Mouse (Mus musculus) cerebellum, adult 8-10 months (tissue): ENCODE measurements around the gene Cradd.

Experiments
- DNase-seq: peaks from one replicate; pipeline ENCODE4 v3.0.0; 2022

The Cradd gene

GRCm38 (mm10) chr10:95330375-95331363, 6.7 kb upstream of the Cradd start:
- DNase-seq: no peak

GRCm38 (mm10) chr10:95329884-95330283, 6.0 kb upstream of the Cradd start:
- no peak for DNase-seq

GRCm38 (mm10) chr10:95324278-95324631, 322 bp upstream of the Cradd start:
- DNase-seq: no peak

GRCm38 (mm10) chr10:95322076-95323070, 1.6 kb downstream of the Cradd start:
- peak; percentile 85 for DNase-seq

- no peak for DNase-seq
Observed at GRCm38 (mm10) chr10:95319001-95319400, 4.9 kb downstream of the Cradd start.

GRCm38 (mm10) chr10:95318392-95318708, 5.6 kb downstream of the Cradd start:
- DNase-seq: no peak

- no peak for DNase-seq
Observed at GRCm38 (mm10) chr10:95317581-95318391, 6.1 kb downstream of the Cradd start.

GRCm38 (mm10) chr10:95317091-95317490, 6.8 kb downstream of the Cradd start:
- DNase-seq: no peak

GRCm38 (mm10) chr10:95316675-95317074, 7.3 kb downstream of the Cradd start:
- DNase-seq: no peak

- no peak for DNase-seq
Observed at GRCm38 (mm10) chr10:95315801-95316474, 8.0 kb downstream of the Cradd start.

GRCm38 (mm10) chr10:95315321-95315720, 8.6 kb downstream of the Cradd start:
- no peak for DNase-seq

GRCm38 (mm10) chr10:95314019-95314418, 9.9 kb downstream of the Cradd start:
- no peak for DNase-seq

- no peak for DNase-seq
Observed at GRCm38 (mm10) chr10:95313524-95313923, 10.4 kb downstream of the Cradd start.

GRCm38 (mm10) chr10:95310688-95311441, 13.1 kb downstream of the Cradd start:
- DNase-seq: no peak

GRCm38 (mm10) chr10:95309412-95310322, 14.3 kb downstream of the Cradd start:
- no peak for DNase-seq

- no peak for DNase-seq
Observed at GRCm38 (mm10) chr10:95308991-95309390, 14.9 kb downstream of the Cradd start.

GRCm38 (mm10) chr10:95307916-95308315, 16.0 kb downstream of the Cradd start:
- no peak for DNase-seq

GRCm38 (mm10) chr10:95306824-95307552, 16.9 kb downstream of the Cradd start:
- DNase-seq: no peak

GRCm38 (mm10) chr10:95304240-95304639, 19.7 kb downstream of the Cradd start:
- no peak for DNase-seq
